Mouse (Mus musculus) kidney, embryonic 16.5 days (tissue): ENCODE data around the gene Tmed4. TPM values are rescaled to one million over a fixed set of nuclear protein-coding genes. Genes with fewer than 3 reads are reported as not detected.
"Not testable (repeated sequence)": the region's sequence is repeated elsewhere in the genome, so short reads cannot be mapped to it uniquely, and the experiment has no call there.

Experiments
- ATAC-seq: fragments of 200-750 bp; cut with Nextera tagmentation; 2 replicates; pipeline ENCODE4 v1.8.0; 2017; ENCODE audit warnings: moderate TSS enrichment; ENCODE audit not compliant: low FRiP score, low TSS enrichment
- H3K27ac ChIP-seq: fragments of 300-500 bp; sonication (generic); 2 replicates; pipeline ENCODE4 v1.5.1; 2014; ENCODE audit warnings: low read length
- H3K27me3 ChIP-seq: fragments of 300-500 bp; sonication (generic); 2 replicates; pipeline ENCODE4 v1.6.1; 2014; ENCODE audit warnings: low read length, control low read depth, mixed read lengths; ENCODE audit not compliant: insufficient read depth
- H3K36me3 ChIP-seq: fragments of 300-500 bp; sonication (generic); 2 replicates; pipeline ENCODE4 v1.6.1; 2014; ENCODE audit warnings: low read length, control low read depth, mixed read lengths; ENCODE audit not compliant: insufficient read depth
- H3K4me1 ChIP-seq: fragments of 300-500 bp; sonication (generic); 2 replicates; pipeline ENCODE4 v1.6.1; 2014; ENCODE audit warnings: low read length, control low read depth, mixed read lengths; ENCODE audit not compliant: insufficient read depth
- H3K4me2 ChIP-seq: fragments of 300-500 bp; sonication (generic); replicated peaks from 2 replicates; pipeline ENCODE4 v1.6.1; 2014; ENCODE audit warnings: low read depth, low read length
- H3K4me3 ChIP-seq: fragments of 300-500 bp; sonication (generic); 2 replicates; pipeline ENCODE4 v1.5.1; 2014; ENCODE audit warnings: mild to moderate bottlenecking, low read length
- H3K9ac ChIP-seq: fragments of 300-500 bp; sonication (generic); replicated peaks from 2 replicates; pipeline ENCODE4 v1.6.1; 2014; ENCODE audit warnings: low read length
- H3K9me3 ChIP-seq: fragments of 300-500 bp; sonication (generic); 2 replicates; pipeline ENCODE4 v1.6.1; 2016; ENCODE audit warnings: low read length, control low read depth
- WGBS: fragments of 180-500 bp; shearing (Covaris S2); extraction: QIAGEN DNeasy Blood & Tissue Kit; methylation state at CpG from one replicate; pipeline ENCODE4 v1.1.7; 2014; 5-methylcytosine and 5-hydroxymethylcytosine counted together
- polyA plus RNA-seq: library from polyadenylated mRNA; unstranded; fragments of >200 nt; fragmentation: Nextera tagmentation; extraction: Ambion mirVana; gene quantifications from 2 replicates; pipeline ENCODE4 v1.2.1, GENCODE M21; 2015

Gene Tmed4
- polyA plus RNA-seq, 1 experiment from 2014 or later, result 155 TPM

DNA sequence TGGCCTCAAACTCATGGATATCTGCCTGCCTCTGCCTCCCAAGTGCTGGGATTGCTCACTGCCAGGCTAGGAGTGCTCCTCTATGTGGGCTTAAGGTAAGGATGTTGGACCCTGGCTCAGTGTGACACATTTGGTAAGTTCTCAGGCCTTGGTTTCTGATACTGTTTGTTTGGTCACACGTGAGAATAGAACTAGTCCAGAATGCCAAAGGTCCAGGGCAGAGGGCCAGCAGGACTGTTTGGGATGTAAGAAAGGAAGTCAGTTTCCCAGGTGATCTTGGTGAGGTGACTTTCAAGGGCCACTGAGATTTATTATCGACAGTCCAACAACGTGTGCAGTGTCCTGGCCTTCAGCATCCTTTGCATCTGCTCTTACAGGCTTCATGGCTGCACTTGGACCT, 1.8 kb upstream of the Tmed4 start:
- Histone ChIP-seq H3K9me3 (peaks cover 9% of the 10 kb centered on the region; the same call in 1 of the 2 replicates), H3K27me3 (no peaks in the 10 kb centered on the region), H3K4me2 (no peak overlapping the region), H3K9ac (no peak overlapping the region), H3K4me3 (no peak overlapping the region), H3K36me3 (peaks cover 4% of the 10 kb centered on the region; the same call in 1 of the 2 replicates), H3K27ac (no peak overlapping the region), H3K4me1 (peaks cover 18% of the 10 kb centered on the region)
- WGBS, result 71% methylated on average over 3 of the region's 3 CpGs
- no peak for ATAC-seq

DNA sequence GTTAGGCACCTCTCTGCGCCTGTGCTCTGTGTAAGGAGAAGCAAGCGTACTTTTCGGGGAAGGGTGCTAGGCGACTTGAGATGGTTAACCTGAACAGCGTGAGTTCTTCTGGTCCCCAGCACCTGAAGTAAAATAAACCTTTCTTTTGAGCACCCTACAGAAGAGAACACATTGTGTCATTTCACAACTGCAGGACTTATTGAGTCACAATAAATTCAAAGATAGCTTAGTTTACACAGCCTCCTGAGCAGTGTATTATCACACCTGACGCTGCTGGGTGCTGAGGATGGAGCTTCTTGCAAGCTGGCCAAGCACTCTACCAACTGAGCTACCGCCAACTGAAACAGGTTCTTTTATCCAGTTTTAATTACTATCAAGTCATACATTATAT, 419 bp upstream of the Tmed4 start:
- ATAC-seq, result no peak
- peak overlapping the region; percentile 93 for H3K9ac ChIP-seq
- peak overlapping the region; percentile 90 for H3K4me2 ChIP-seq

DNA sequence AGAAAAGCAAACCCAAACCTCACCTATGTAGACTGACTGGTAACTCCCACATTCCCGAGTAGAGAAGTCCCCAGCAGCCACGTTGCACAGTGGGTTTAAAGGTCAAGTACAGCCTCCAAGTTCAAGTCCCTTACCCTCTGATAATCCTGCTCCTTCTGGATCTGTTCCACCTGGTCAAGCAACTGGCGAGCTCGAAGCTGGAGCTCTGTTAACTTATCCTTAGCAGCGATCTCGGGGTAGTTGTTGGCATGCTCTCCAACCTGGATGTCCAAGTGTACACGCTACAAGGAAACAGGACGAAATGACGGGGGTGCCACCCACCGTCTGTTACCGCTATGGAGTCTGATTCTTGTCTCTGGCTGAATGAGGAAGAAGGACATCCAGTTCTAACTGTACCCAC, 1.1 kb downstream of the Tmed4 start:
- Histone ChIP-seq H3K4me3 (peak overlapping the region; percentile 94), H3K4me1 (peaks cover 18% of the 10 kb centered on the region), H3K9ac (peak overlapping the region; percentile 93), H3K27me3 (no peaks in the 10 kb centered on the region), H3K36me3 (peaks cover 10% of the 10 kb centered on the region; the same call in 1 of the 2 replicates), H3K4me2 (peak overlapping the region; percentile 90), H3K9me3 (no peaks in the 10 kb centered on the region), H3K27ac (no peak overlapping the region)
- WGBS, result 35% methylated on average over 11 of the region's 11 CpGs
- no peak for ATAC-seq

More for the DNA sequence above, 419 bp upstream of the Tmed4 start:
- H3K27ac ChIP-seq, result no peak overlapping the region
- H3K4me1 ChIP-seq, result peaks cover 18% of the 10 kb centered on the region
- H3K36me3 ChIP-seq, result peaks cover 10% of the 10 kb centered on the region; the same call in 1 of the 2 replicates
- H3K27me3 ChIP-seq, result no peaks in the 10 kb centered on the region
- WGBS, result 24% methylated on average over 7 of the region's 7 CpGs
- 0 out of 2 replicates have a peak, but pooled peaks cover 2% of the 10 kb centered on the region for H3K9me3 ChIP-seq
- H3K4me3 ChIP-seq, result peak overlapping the region; percentile 94

DNA sequence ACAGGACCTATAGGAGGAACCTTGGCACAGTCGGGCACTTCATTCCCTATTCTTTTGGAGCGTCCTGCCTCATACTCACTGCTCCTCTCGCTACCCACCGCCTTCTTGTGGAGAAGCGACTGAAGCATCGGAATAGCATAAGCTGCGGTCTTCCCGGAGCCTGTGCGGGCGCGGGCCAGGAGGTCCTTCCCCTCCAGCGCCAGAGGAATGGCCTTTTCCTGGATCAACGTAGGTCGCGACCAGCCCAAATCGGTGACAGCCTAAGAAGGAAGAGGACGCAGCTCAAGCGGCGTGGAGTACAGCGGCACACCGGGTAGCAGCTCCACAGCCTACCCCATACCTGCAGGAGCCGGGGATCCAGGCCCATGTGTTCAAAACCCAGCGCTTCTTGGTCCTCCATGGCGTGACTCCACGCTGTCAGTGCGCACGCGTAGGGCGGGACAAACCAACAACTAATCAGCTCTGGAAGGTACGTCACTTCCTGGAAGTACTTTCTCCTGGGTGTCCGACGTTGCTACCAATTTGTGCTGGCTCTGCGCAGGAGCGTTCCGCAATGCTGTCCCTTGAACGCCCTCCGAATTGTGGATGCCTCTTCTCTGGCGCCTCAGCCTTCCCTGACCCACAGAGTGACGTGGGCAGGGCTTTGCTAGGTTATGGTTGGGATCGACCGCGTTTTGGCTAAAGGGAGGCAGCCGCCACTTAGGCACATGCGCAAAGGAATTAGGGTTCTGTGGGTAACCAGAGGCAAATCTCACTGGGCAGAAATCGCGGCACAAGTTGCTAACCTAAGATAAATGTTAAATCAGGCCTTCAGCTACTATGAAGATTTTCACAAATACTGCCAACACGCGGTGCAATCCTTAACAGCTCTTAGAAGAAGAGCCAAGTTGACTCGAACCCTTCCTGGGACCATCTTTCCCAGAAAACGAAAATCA, 7.1 kb downstream of the Tmed4 start, which contains the start of gene Ddx56:
Gene Ddx56, minus strand, starts transcription at position 453 of the 935 bp plus-strand sequence.
- 1% methylated on average over 50 of the region's 50 CpGs for WGBS
- peak; percentile 98 for ATAC-seq

GRCm38 (mm10) chr11:6266621-6267020, 8.0 kb downstream of the Tmed4 start:
- no peaks in the 10 kb centered on the region for H3K9me3 ChIP-seq
- 73% methylated on average over 9 of the region's 9 CpGs for WGBS
- H3K4me3 ChIP-seq, result peak overlapping the region; percentile 95
- H3K27me3 ChIP-seq, result no peaks in the 10 kb centered on the region
- H3K27ac ChIP-seq, result no peak overlapping the region
- peaks cover 8% of the 10 kb centered on the region for H3K4me1 ChIP-seq
- H3K4me2 ChIP-seq, result peak overlapping the region; percentile 87
- peaks cover 46% of the 10 kb centered on the region for H3K36me3 ChIP-seq
- no peak for ATAC-seq
- H3K9ac ChIP-seq, result peak overlapping the region; percentile 81

More for the DNA sequence above, 7.1 kb downstream of the Tmed4 start, which contains the start of gene Ddx56:
- Histone ChIP-seq H3K27me3 (no peaks in the 10 kb centered on the region), H3K4me2 (peak within 1 kb of the TSS; percentile 87), H3K9me3 (no peaks in the 10 kb centered on the region), H3K4me1 (peaks cover 8% of the 10 kb centered on the region), H3K4me3 (peak within 1 kb of the TSS; percentile 95), H3K9ac (peak within 1 kb of the TSS; percentile 81), H3K36me3 (peaks cover 45% of the 10 kb centered on the region), H3K27ac (peak within 1 kb of the TSS; percentile 97)

GRCm38 (mm10) chr11:6261434-6262082, 13.1 kb downstream of the Tmed4 start:
- H3K9me3 ChIP-seq, result no peaks in the 10 kb centered on the region
- peaks cover 81% of the 10 kb centered on the region for H3K36me3 ChIP-seq
- no peak overlapping the region for H3K4me3 ChIP-seq
- H3K4me2 ChIP-seq, result no peak overlapping the region
- H3K9ac ChIP-seq, result no peak overlapping the region
- no peak overlapping the region for H3K27ac ChIP-seq
- ATAC-seq, result no peak
- no peaks in the 10 kb centered on the region for H3K27me3 ChIP-seq
- 78% methylated on average over 10 of the region's 10 CpGs for WGBS
- H3K4me1 ChIP-seq, result peaks cover 4% of the 10 kb centered on the region

DNA sequence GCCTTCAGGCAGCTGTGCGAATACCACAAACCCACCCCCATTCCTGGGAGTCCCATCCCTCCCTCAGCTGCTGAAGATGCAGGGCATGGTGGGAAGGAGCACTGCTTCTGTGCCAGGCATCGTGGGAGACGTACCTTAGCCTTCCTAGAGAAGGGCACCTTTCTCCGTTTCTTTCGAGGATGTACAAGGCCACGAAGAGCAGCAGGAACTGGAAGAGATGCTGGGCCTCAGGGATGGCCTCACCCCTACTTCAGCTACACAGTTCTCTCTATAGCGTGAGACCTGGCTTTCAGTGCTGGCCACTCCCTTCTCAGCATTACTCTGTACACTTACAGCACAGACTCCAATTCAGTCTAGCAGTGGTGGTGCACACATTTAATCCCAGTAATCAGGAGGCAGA, 15.3 kb downstream of the Tmed4 start:
- Histone ChIP-seq H3K27me3 (no peaks in the 10 kb centered on the region), H3K36me3 (peaks cover 64% of the 10 kb centered on the region), H3K27ac (no peak overlapping the region), H3K4me2 (no peak overlapping the region), H3K4me1 (no peaks in the 10 kb centered on the region), H3K9ac (no peak overlapping the region), H3K9me3 (no peaks in the 10 kb centered on the region), H3K4me3 (no peak overlapping the region)
- ATAC-seq, result no peak
- 95% methylated on average over 7 of the region's 7 CpGs for WGBS

GRCm38 (mm10) chr11:6256490-6257072, 18.1 kb downstream of the Tmed4 start:
- 79% methylated on average over 6 of the region's 6 CpGs for WGBS
- no peaks in the 10 kb centered on the region for H3K9me3 ChIP-seq
- ATAC-seq, result peak; percentile 46
- H3K27me3 ChIP-seq, result no peaks in the 10 kb centered on the region
- H3K4me1 ChIP-seq, result no peaks in the 10 kb centered on the region
- no peak overlapping the region for H3K27ac ChIP-seq
- no peak overlapping the region for H3K4me2 ChIP-seq
- H3K36me3 ChIP-seq, result peaks cover 42% of the 10 kb centered on the region
- H3K9ac ChIP-seq, result no peak overlapping the region
- no peak overlapping the region for H3K4me3 ChIP-seq

DNA sequence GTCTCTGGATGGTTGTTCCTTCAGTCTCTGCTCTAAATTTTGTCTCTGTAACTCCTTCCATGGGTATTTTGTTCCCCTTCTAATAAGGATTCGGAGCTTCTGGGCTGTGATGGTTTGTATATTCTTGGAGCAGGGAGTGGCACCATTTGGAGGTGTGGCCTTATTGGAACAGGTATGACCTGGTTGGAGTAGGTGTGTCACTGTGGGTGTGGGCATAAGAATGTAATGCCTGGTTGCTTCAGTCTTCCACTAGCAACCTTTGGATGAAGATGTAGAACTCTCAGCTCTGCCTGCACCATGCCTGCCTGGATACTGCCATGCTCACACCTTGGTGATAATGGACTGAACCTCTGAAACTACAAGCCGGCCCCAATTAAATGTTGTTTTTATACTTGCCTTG, 20.1 kb downstream of the Tmed4 start:
- H3K36me3 ChIP-seq, result peaks cover 23% of the 10 kb centered on the region
- not testable (repeated sequence) for H3K27ac ChIP-seq, H3K4me3 ChIP-seq, H3K9me3 ChIP-seq, ATAC-seq, H3K27me3 ChIP-seq, H3K9ac ChIP-seq, H3K4me1 ChIP-seq, H3K4me2 ChIP-seq
- 93% methylated on average over 2 of the region's 2 CpGs for WGBS
